Mouse (Mus musculus): ENCODE results near the gene Nsg2. TPM values are rescaled to one million over a fixed set of nuclear protein-coding genes. Genes with fewer than 3 reads are reported as not detected.
A peak's percentile ranks its signal among the peaks of the same experiment; 100 is the strongest.
"Not testable (repeated sequence)": the region's sequence is repeated elsewhere in the genome, so short reads cannot be mapped to it uniquely, and the experiment has no call there.

Nsg2 gene
- polyA plus RNA-seq (2012; rRNA removed): 492 and 504 TPM in 2 replicates

GRCm38 (mm10) chr11:32000281-32000680 is at the start of gene Nsg2:
Nsg2 (plus strand) TSS chr11:32000463.
- peaks cover 6% of the 10 kb centered on the region for H3K4me1 ChIP-seq (ENCODE audit: control insufficient read depth, insufficient read depth, low read length)
- peak within 1 kb of the TSS; percentile 56 for H3K4me3 ChIP-seq (ENCODE audit: insufficient read depth, low read length)
- H3K27ac ChIP-seq (ENCODE audit: insufficient read depth, low read length): peak within 1 kb of the TSS; percentile 43
- peak; percentile 79 for TF ChIP-seq CTCF (IDR thresholded peaks at IDR 0.05; ENCODE audit: extremely low read depth, insufficient read depth, low read length)
- peak; percentile 96 for TF ChIP-seq POLR2A (IDR thresholded peaks at IDR 0.05; ENCODE audit: extremely low read depth, insufficient read depth, low read length)

GRCm38 (mm10) chr11:31960071-31960470 is 40.2 kb upstream of the Nsg2 start:
- no peak for TF ChIP-seq CTCF (IDR thresholded peaks at IDR 0.05; ENCODE audit: extremely low read depth, insufficient read depth, low read length)
- no peak for TF ChIP-seq POLR2A (IDR thresholded peaks at IDR 0.05; ENCODE audit: extremely low read depth, insufficient read depth, low read length)
- H3K4me1 ChIP-seq (ENCODE audit: control insufficient read depth, insufficient read depth, low read length): no peaks in the 10 kb centered on the region
- H3K27ac ChIP-seq (ENCODE audit: insufficient read depth, low read length): no peak overlapping the region
- H3K4me3 ChIP-seq (ENCODE audit: insufficient read depth, low read length): no peak overlapping the region

GRCm38 (mm10) chr11:31963993-31964392 is 36.3 kb upstream of the Nsg2 start:
- TF ChIP-seq POLR2A (IDR thresholded peaks at IDR 0.05; ENCODE audit: extremely low read depth, insufficient read depth, low read length): no peak
- no peak for TF ChIP-seq CTCF (IDR thresholded peaks at IDR 0.05; ENCODE audit: extremely low read depth, insufficient read depth, low read length)
- H3K27ac ChIP-seq (ENCODE audit: insufficient read depth, low read length): no peak overlapping the region
- H3K4me3 ChIP-seq (ENCODE audit: insufficient read depth, low read length): no peak overlapping the region
- no peaks in the 10 kb centered on the region for H3K4me1 ChIP-seq (ENCODE audit: control insufficient read depth, insufficient read depth, low read length)

- H3K27ac ChIP-seq (ENCODE audit: insufficient read depth, low read length): no peak within 1 kb of the TSS
- TF ChIP-seq POLR2A (IDR thresholded peaks at IDR 0.05; ENCODE audit: extremely low read depth, insufficient read depth, low read length) (no peak), CTCF (IDR thresholded peaks at IDR 0.05; ENCODE audit: extremely low read depth, insufficient read depth, low read length) (no peak)
- H3K4me3 ChIP-seq (ENCODE audit: insufficient read depth, low read length): peak within 1 kb of the TSS; percentile 13; the same call in 1 of the 2 replicates
- H3K4me1 ChIP-seq (ENCODE audit: control insufficient read depth, insufficient read depth, low read length): no peaks in the 10 kb centered on the region
Measured at GRCm38 (mm10) chr11:31965256-31966134, 34.8 kb upstream of the Nsg2 start, which contains the start of gene 4930524B15Rik. 4930524B15Rik (plus strand) TSS chr11:31965592.

GRCm38 (mm10) chr11:31974132-31974531 is 26.1 kb upstream of the Nsg2 start:
- Histone ChIP-seq H3K4me3 (ENCODE audit: insufficient read depth, low read length) (no peak overlapping the region), H3K27ac (ENCODE audit: insufficient read depth, low read length) (no peak overlapping the region), H3K4me1 (ENCODE audit: control insufficient read depth, insufficient read depth, low read length) (no peaks in the 10 kb centered on the region)
- TF ChIP-seq POLR2A (IDR thresholded peaks at IDR 0.05; ENCODE audit: extremely low read depth, insufficient read depth, low read length) (no peak), CTCF (IDR thresholded peaks at IDR 0.05; ENCODE audit: extremely low read depth, insufficient read depth, low read length) (no peak)

GRCm38 (mm10) chr11:31974826-31975225 is 25.4 kb upstream of the Nsg2 start:
- no peak overlapping the region for H3K4me3 ChIP-seq (ENCODE audit: insufficient read depth, low read length)
- no peak overlapping the region for H3K27ac ChIP-seq (ENCODE audit: insufficient read depth, low read length)
- H3K4me1 ChIP-seq (ENCODE audit: control insufficient read depth, insufficient read depth, low read length): no peaks in the 10 kb centered on the region
- no peak for TF ChIP-seq CTCF (IDR thresholded peaks at IDR 0.05; ENCODE audit: extremely low read depth, insufficient read depth, low read length)
- TF ChIP-seq POLR2A (IDR thresholded peaks at IDR 0.05; ENCODE audit: extremely low read depth, insufficient read depth, low read length): no peak

- Histone ChIP-seq H3K27ac (ENCODE audit: insufficient read depth, low read length) (no peak overlapping the region), H3K4me3 (ENCODE audit: insufficient read depth, low read length) (no peak overlapping the region), H3K4me1 (ENCODE audit: control insufficient read depth, insufficient read depth, low read length) (no peaks in the 10 kb centered on the region)
- TF ChIP-seq POLR2A (IDR thresholded peaks at IDR 0.05; ENCODE audit: extremely low read depth, insufficient read depth, low read length) (no peak), CTCF (IDR thresholded peaks at IDR 0.05; ENCODE audit: extremely low read depth, insufficient read depth, low read length) (no peak)
Measured at GRCm38 (mm10) chr11:31975678-31976077, 24.6 kb upstream of the Nsg2 start.

GRCm38 (mm10) chr11:31976137-31976536 is 24.1 kb upstream of the Nsg2 start:
- no peak for TF ChIP-seq CTCF (IDR thresholded peaks at IDR 0.05; ENCODE audit: extremely low read depth, insufficient read depth, low read length)
- TF ChIP-seq POLR2A (IDR thresholded peaks at IDR 0.05; ENCODE audit: extremely low read depth, insufficient read depth, low read length): no peak
- H3K4me1 ChIP-seq (ENCODE audit: control insufficient read depth, insufficient read depth, low read length): no peaks in the 10 kb centered on the region
- no peak overlapping the region for H3K4me3 ChIP-seq (ENCODE audit: insufficient read depth, low read length)
- no peak overlapping the region for H3K27ac ChIP-seq (ENCODE audit: insufficient read depth, low read length)

GRCm38 (mm10) chr11:31980089-31980488 is 20.2 kb upstream of the Nsg2 start:
- H3K4me1 ChIP-seq (ENCODE audit: control insufficient read depth, insufficient read depth, low read length): not testable (repeated sequence)

GRCm38 (mm10) chr11:31981830-31982229 is 18.4 kb upstream of the Nsg2 start:
- Histone ChIP-seq H3K27ac (ENCODE audit: insufficient read depth, low read length) (no peak overlapping the region), H3K4me1 (ENCODE audit: control insufficient read depth, insufficient read depth, low read length) (no peaks in the 10 kb centered on the region), H3K4me3 (ENCODE audit: insufficient read depth, low read length) (no peak overlapping the region)
- TF ChIP-seq CTCF (IDR thresholded peaks at IDR 0.05; ENCODE audit: extremely low read depth, insufficient read depth, low read length): no peak
- no peak for TF ChIP-seq POLR2A (IDR thresholded peaks at IDR 0.05; ENCODE audit: extremely low read depth, insufficient read depth, low read length)

More at GRCm38 (mm10) chr11:31980089-31980488, 20.2 kb upstream of the Nsg2 start:
- H3K27ac ChIP-seq (ENCODE audit: insufficient read depth, low read length); H3K4me3 ChIP-seq (ENCODE audit: insufficient read depth, low read length): not testable (repeated sequence)

GRCm38 (mm10) chr11:31982247-31982943 is 17.9 kb upstream of the Nsg2 start:
- not testable (repeated sequence) for H3K4me3 ChIP-seq (ENCODE audit: insufficient read depth, low read length); H3K4me1 ChIP-seq (ENCODE audit: control insufficient read depth, insufficient read depth, low read length); H3K27ac ChIP-seq (ENCODE audit: insufficient read depth, low read length)

All from cortical plate, adult 2 months (tissue).